In the genomic region with DNA sequence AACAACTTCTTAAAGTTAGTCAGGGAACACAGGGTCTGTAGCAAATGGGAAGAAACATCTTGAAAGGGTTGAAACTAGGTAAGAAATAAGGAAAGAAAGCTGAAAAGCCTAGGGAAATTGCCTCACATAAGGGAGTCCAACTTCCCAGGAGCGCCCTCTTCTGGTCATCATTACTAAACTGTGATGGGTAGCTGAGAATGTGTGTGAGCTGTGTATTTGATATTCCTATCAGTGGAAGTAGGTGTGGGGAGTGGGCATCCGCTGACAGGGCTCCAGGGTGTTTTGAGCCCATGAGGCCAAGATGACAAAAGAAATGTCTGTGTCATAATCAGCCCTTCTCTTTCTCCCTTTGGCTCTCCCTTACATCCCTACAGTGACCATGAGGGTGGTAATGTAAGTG, we compare ENCODE assay signal across 10 mouse cellular contexts. TPM values are rescaled to one million over a fixed set of nuclear protein-coding genes. Genes with fewer than 3 reads are reported as not detected.
DNase-seq lines count a peak whose midpoint lies in the region; ATAC-seq and TF ChIP-seq lines count a peak whose summit lies in the region.
"Had no signal": no experiment of that assay in that cellular context is flagged by ENCODE, and none has a peak within 500 bp of the region (broad histone marks: within the 10 kb centered on the region; RNA-seq: fewer than 3 reads in every experiment).

No protein-coding gene starts in this region.

- DNase-seq in gastrocnemius, adult 2 months, result peak; percentile 57
- DNase-seq in gastrocnemius, adult 8-10 months (ENCODE audit: low spot score in 2 of 2), result no peak
- peak; percentile 57 to 65 for DNase-seq in right cerebral cortex, adult 2 months (ENCODE audit: low spot score in 2 of 2)
- no peak for DNase-seq in right cerebral cortex, postnatal 36 days (ENCODE audit: low spot score in 2 of 2)
- peak; percentile 67 for DNase-seq in c-Kit-positive CD71-positive TER-119-negative erythroid progenitor cells, embryonic 14.5 days (ENCODE audit: low read depth)
- peak; percentile 56 to 82 for DNase-seq in kidney, postnatal 25 days
- peak; percentile 51 for DNase-seq in mesoderm, embryonic 11.5 days (ENCODE audit: low read depth, low spot score)

- ATAC-seq in neural tube, embryonic 15.5 days (ENCODE audit: low FRiP score), result no peak

- no peak overlapping the region for H3K4me3 ChIP-seq in gastrocnemius, adult 2 months
- H3K4me3 ChIP-seq in neural tube, embryonic 15.5 days (replicated peaks), result no peak overlapping the region
- H3K4me3 ChIP-seq: hindbrain, embryonic 15.5 days; neural tube, embryonic 12.5 days had no signal

- no peak overlapping the region for H3K9ac ChIP-seq in neural tube, embryonic 15.5 days (replicated peaks)
- H3K9ac ChIP-seq: hindbrain, embryonic 15.5 days; neural tube, embryonic 12.5 days had no signal

- peak overlapping the region; percentile 96 for H3K27ac ChIP-seq in gastrocnemius, adult 2 months
- H3K27ac ChIP-seq in neural tube, embryonic 15.5 days (replicated peaks), result no peak overlapping the region
- H3K27ac ChIP-seq: hindbrain, embryonic 15.5 days; neural tube, embryonic 12.5 days had no signal

- peaks cover 84% of the 10 kb centered on the region for H3K36me3 ChIP-seq in neural tube, embryonic 15.5 days

- intact Hi-C loops in gastrocnemius, adult 2 months (cut with DNase I), result no loop called here

- TF ChIP-seq CTCF in gastrocnemius, adult 2 months (IDR thresholded peaks at IDR 0.05), result peak; percentile 71

- no peaks in the 10 kb centered on the region for H3K27me3 ChIP-seq in neural tube, embryonic 15.5 days (replicated peaks)
- H3K27me3 ChIP-seq: hindbrain, embryonic 15.5 days; neural tube, embryonic 12.5 days had no signal

- H3K4me1 ChIP-seq in neural tube, embryonic 15.5 days, result no peaks in the 10 kb centered on the region; the same call in 1 of the 2 replicates
- H3K4me1 ChIP-seq: hindbrain, embryonic 15.5 days; neural tube, embryonic 12.5 days had no signal

- H3K4me2 ChIP-seq in neural tube, embryonic 15.5 days, result no peak overlapping the region
- H3K4me2 ChIP-seq: hindbrain, embryonic 15.5 days; neural tube, embryonic 12.5 days had no signal

- H3K9me3 ChIP-seq in neural tube, embryonic 15.5 days (replicated peaks), result no peaks in the 10 kb centered on the region
- H3K9me3 ChIP-seq: hindbrain, embryonic 15.5 days; neural tube, embryonic 12.5 days had no signal

- WGBS in neural tube, embryonic 15.5 days, result 63% methylated on average over 2 of the region's 2 CpGs

RNA-seq across cellular contexts. Expression of gene Coq10a, which starts 10.0 kb away (rescaled TPM):
- total RNA-seq in gastrocnemius, adult 2 months (2021), result 100 to 1,000 TPM; 447 to 542 TPM
- 100 to 1,000 TPM; 409 to 479 (median 445) TPM for total RNA-seq in gastrocnemius, adult 8-10 months (2022)
- polyA plus RNA-seq in neural tube, embryonic 15.5 days (2015; fragmentation: Nextera tagmentation; extraction: Ambion mirVana), result 34.6 and 40.8 TPM in 2 replicates

RNA-seq across cellular contexts. Expression of gene Ankrd52, which starts 18.1 kb away (rescaled TPM):
- 10 to 100 TPM; 46.7 to 58.9 TPM for total RNA-seq in gastrocnemius, adult 2 months (2021)
- total RNA-seq in gastrocnemius, adult 8-10 months (2022), result 10 to 100 TPM; 38.7 to 48.8 (median 43.2) TPM
- 11.2 and 13.1 TPM in 2 replicates for polyA plus RNA-seq in neural tube, embryonic 15.5 days (2015; fragmentation: Nextera tagmentation; extraction: Ambion mirVana)

RNA-seq across cellular contexts. Expression of gene Cs, which starts 21.3 kb away (rescaled TPM):
- 100 to 1,000 TPM; 541 to 658 TPM for total RNA-seq in gastrocnemius, adult 2 months (2021)
- 100 to 1,000 TPM; 491 to 577 (median 541) TPM for total RNA-seq in gastrocnemius, adult 8-10 months (2022)
- polyA plus RNA-seq in neural tube, embryonic 15.5 days (2015; fragmentation: Nextera tagmentation; extraction: Ambion mirVana), result 268 and 273 TPM in 2 replicates

RNA-seq across cellular contexts. Expression of gene Cnpy2, which starts 36.5 kb away (rescaled TPM):
- total RNA-seq in gastrocnemius, adult 2 months (2021), result 10 to 100 TPM; 35.1 to 52.1 TPM
- 10 to 100 TPM; 51.0 to 56.9 (median 52.2) TPM for total RNA-seq in gastrocnemius, adult 8-10 months (2022)
- polyA plus RNA-seq in neural tube, embryonic 15.5 days (2015; fragmentation: Nextera tagmentation; extraction: Ambion mirVana), result 201 and 221 TPM in 2 replicates

RNA-seq across cellular contexts. Expression of gene Slc39a5, which starts 42.2 kb away (rescaled TPM):
- not detected for total RNA-seq in gastrocnemius, adult 2 months (2021)
- not detected for total RNA-seq in gastrocnemius, adult 8-10 months (2022)
- polyA plus RNA-seq in neural tube, embryonic 15.5 days (2015; fragmentation: Nextera tagmentation; extraction: Ambion mirVana), result 0.68 and 4.4 TPM in 2 replicates
- polyA plus RNA-seq: neural tube, embryonic 12.5 days had no signal

Comparison
In these comparisons a context has a peak if more than half of its experiments do, and no peak if none do; other contexts are left out.
1. DNase-seq: peak in gastrocnemius, adult 2 months (single experiment), right cerebral cortex, adult 2 months (2 of 2), c-Kit-positive CD71-positive TER-119-negative erythroid progenitor cells, embryonic 14.5 days (single experiment), kidney, postnatal 25 days (2 of 2) and mesoderm, embryonic 11.5 days (single experiment); none in gastrocnemius, adult 8-10 months (0 of 2) and right cerebral cortex, postnatal 36 days (0 of 2).